Mouse (Mus musculus): ENCODE data around the gene Tacc2. TPM values are rescaled to one million over a fixed set of nuclear protein-coding genes. Genes with fewer than 3 reads are reported as not detected.

Tacc2 gene
- polyA plus RNA-seq, 1 experiment = 43.4 TPM

- Histone ChIP-seq H3K4me1 (ENCODE audit: control insufficient read depth, insufficient read depth, low read length) (no peaks in the 10 kb centered on the region), H3K27ac (ENCODE audit: insufficient read depth, low read length) (no peak overlapping the region), H3K4me3 (ENCODE audit: insufficient read depth, low read length) (no peak overlapping the region)
- TF ChIP-seq POLR2A (IDR thresholded peaks at IDR 0.05; ENCODE audit: low read depth, low read length) (no peak), CTCF (IDR thresholded peaks at IDR 0.05; ENCODE audit: borderline replicate concordance, insufficient read depth, low read length) (no peak)
Measured at GRCm38 (mm10) chr7:130690869-130691268, 113.6 kb downstream of the Tacc2 start.

- Histone ChIP-seq H3K27ac (ENCODE audit: insufficient read depth, low read length) (peak overlapping the region; percentile 79; the same call in 1 of the 2 replicates), H3K4me3 (ENCODE audit: insufficient read depth, low read length) (no peak overlapping the region), H3K4me1 (ENCODE audit: control insufficient read depth, insufficient read depth, low read length) (no peaks in the 10 kb centered on the region)
- TF ChIP-seq POLR2A (IDR thresholded peaks at IDR 0.05; ENCODE audit: low read depth, low read length) = no peak
- no peak for TF ChIP-seq CTCF (IDR thresholded peaks at IDR 0.05; ENCODE audit: borderline replicate concordance, insufficient read depth, low read length)
Measured at GRCm38 (mm10) chr7:130691931-130692330, 114.7 kb downstream of the Tacc2 start.

GRCm38 (mm10) chr7:130692392-130692942, 115.2 kb downstream of the Tacc2 start:
- Histone ChIP-seq H3K27ac (ENCODE audit: insufficient read depth, low read length) (peak overlapping the region; percentile 79), H3K4me3 (ENCODE audit: insufficient read depth, low read length) (peak overlapping the region; percentile 51), H3K4me1 (ENCODE audit: control insufficient read depth, insufficient read depth, low read length) (no peaks in the 10 kb centered on the region)
- TF ChIP-seq POLR2A (IDR thresholded peaks at IDR 0.05; ENCODE audit: low read depth, low read length) (peak; percentile 58; the same call in 1 of the 2 replicates), CTCF (IDR thresholded peaks at IDR 0.05; ENCODE audit: borderline replicate concordance, insufficient read depth, low read length) (peak; percentile 81; the same call in 1 of the 2 replicates)

GRCm38 (mm10) chr7:130692943-130693799, 115.9 kb downstream of the Tacc2 start:
- H3K27ac ChIP-seq (ENCODE audit: insufficient read depth, low read length) = peak overlapping the region; percentile 79
- H3K4me1 ChIP-seq (ENCODE audit: control insufficient read depth, insufficient read depth, low read length) = no peaks in the 10 kb centered on the region
- TF ChIP-seq POLR2A (IDR thresholded peaks at IDR 0.05; ENCODE audit: low read depth, low read length) (peak; percentile 87), CTCF (IDR thresholded peaks at IDR 0.05; ENCODE audit: borderline replicate concordance, insufficient read depth, low read length) (no peak)
- H3K4me3 ChIP-seq (ENCODE audit: insufficient read depth, low read length) = peak overlapping the region; percentile 51

- TF ChIP-seq POLR2A (IDR thresholded peaks at IDR 0.05; ENCODE audit: low read depth, low read length) = no peak
- TF ChIP-seq CTCF (IDR thresholded peaks at IDR 0.05; ENCODE audit: borderline replicate concordance, insufficient read depth, low read length) = no peak
- Histone ChIP-seq H3K27ac (ENCODE audit: insufficient read depth, low read length) (peak overlapping the region; percentile 79), H3K4me3 (ENCODE audit: insufficient read depth, low read length) (peak overlapping the region; percentile 51), H3K4me1 (ENCODE audit: control insufficient read depth, insufficient read depth, low read length) (no peaks in the 10 kb centered on the region)
Measured at GRCm38 (mm10) chr7:130693800-130694193, 116.6 kb downstream of the Tacc2 start.

- TF ChIP-seq CTCF (IDR thresholded peaks at IDR 0.05; ENCODE audit: borderline replicate concordance, insufficient read depth, low read length) (no peak), POLR2A (IDR thresholded peaks at IDR 0.05; ENCODE audit: low read depth, low read length) (no peak)
- Histone ChIP-seq H3K27ac (ENCODE audit: insufficient read depth, low read length) (no peak overlapping the region), H3K4me1 (ENCODE audit: control insufficient read depth, insufficient read depth, low read length) (no peaks in the 10 kb centered on the region), H3K4me3 (ENCODE audit: insufficient read depth, low read length) (no peak overlapping the region)
Measured at GRCm38 (mm10) chr7:130695669-130696338, 118.6 kb downstream of the Tacc2 start.

- no peak overlapping the region for H3K27ac ChIP-seq (ENCODE audit: insufficient read depth, low read length)
- no peaks in the 10 kb centered on the region for H3K4me1 ChIP-seq (ENCODE audit: control insufficient read depth, insufficient read depth, low read length)
- no peak overlapping the region for H3K4me3 ChIP-seq (ENCODE audit: insufficient read depth, low read length)
- TF ChIP-seq POLR2A (IDR thresholded peaks at IDR 0.05; ENCODE audit: low read depth, low read length) = no peak
Measured at GRCm38 (mm10) chr7:130696347-130697234, 119.4 kb downstream of the Tacc2 start.

GRCm38 (mm10) chr7:130698480-130698879, 121.2 kb downstream of the Tacc2 start:
- no peak overlapping the region for H3K4me3 ChIP-seq (ENCODE audit: insufficient read depth, low read length)
- no peaks in the 10 kb centered on the region for H3K4me1 ChIP-seq (ENCODE audit: control insufficient read depth, insufficient read depth, low read length)
- no peak overlapping the region for H3K27ac ChIP-seq (ENCODE audit: insufficient read depth, low read length)
- no peak for TF ChIP-seq CTCF (IDR thresholded peaks at IDR 0.05; ENCODE audit: borderline replicate concordance, insufficient read depth, low read length)
- no peak for TF ChIP-seq POLR2A (IDR thresholded peaks at IDR 0.05; ENCODE audit: low read depth, low read length)

GRCm38 (mm10) chr7:130701336-130701735, 124.1 kb downstream of the Tacc2 start:
- H3K4me1 ChIP-seq (ENCODE audit: control insufficient read depth, insufficient read depth, low read length) = no peaks in the 10 kb centered on the region
- H3K4me3 ChIP-seq (ENCODE audit: insufficient read depth, low read length) = no peak overlapping the region
- TF ChIP-seq POLR2A (IDR thresholded peaks at IDR 0.05; ENCODE audit: low read depth, low read length) (no peak), CTCF (IDR thresholded peaks at IDR 0.05; ENCODE audit: borderline replicate concordance, insufficient read depth, low read length) (no peak)
- no peak overlapping the region for H3K27ac ChIP-seq (ENCODE audit: insufficient read depth, low read length)

Data from embryonic fibroblast, embryonic 13.5 days (primary cell).